ENCODE assay signal across 18 mouse cellular contexts in genomic region chr2:151991446-151991845, GRCm38 (mm10). TPM values are rescaled to one million over a fixed set of nuclear protein-coding genes. Genes with fewer than 3 reads are reported as not detected.
A peak's percentile ranks its signal among the peaks of the same experiment; 100 is the strongest.
DNase-seq lines count a peak whose midpoint lies in the region; ATAC-seq lines count a peak whose summit lies in the region.
"Had no signal": no experiment of that assay in that cellular context is flagged by ENCODE, and none has a peak within 500 bp of the region (broad histone marks: within the 10 kb centered on the region; RNA-seq: fewer than 3 reads in every experiment).

No protein-coding gene starts in this region.

- H3K9me3 ChIP-seq in neural tube, embryonic 12.5 days: no peaks in the 10 kb centered on the region
- H3K9me3 ChIP-seq in hindbrain, embryonic 14.5 days (ENCODE audit: control insufficient read depth, low read length): no peaks in the 10 kb centered on the region
- H3K9me3 ChIP-seq: embryonic facial prominence, embryonic 15.5 days had no signal

- ATAC-seq in neural tube, embryonic 12.5 days (ENCODE audit: low FRiP score, low read depth): peak; percentile 42; the same call in 1 of the 2 replicates
- ATAC-seq in hindbrain, embryonic 14.5 days (ENCODE audit: low FRiP score): 0 out of 2 replicates have a peak, but pooled peaks have one; percentile 34
- ATAC-seq: CD4-positive, CD25-positive, alpha-beta regulatory T cell, adult 4 months; liver, postnatal 0 days had no signal

- H3K27ac ChIP-seq in neural tube, embryonic 12.5 days: no peak overlapping the region
- H3K27ac ChIP-seq in hindbrain, embryonic 14.5 days: peak overlapping the region; percentile 17; the same call in 1 of the 2 replicates
- H3K27ac ChIP-seq: embryonic facial prominence, embryonic 15.5 days had no signal

- DNase-seq in cerebellum, postnatal 10 days: peak; percentile 54 to 62
- no peak for DNase-seq in cerebellum, postnatal 36 days
- DNase-seq in neural tube, embryonic 10.5 days (ENCODE audit: extremely low spot score, low spot score): no peak
- DNase-seq in hindbrain, embryonic 14.5 days (ENCODE audit: low spot score): no peak
- DNase-seq in spleen, postnatal 4 days (ENCODE audit: low spot score in 2 of 2): no peak
- DNase-seq in heart, adult 18-20 months: no peak
- DNase-seq in c-Kit-positive CD71-positive TER-119-positive erythroid progenitor cells, embryonic 14.5 days (ENCODE audit: low spot score): no peak
- DNase-seq: adrenal gland, postnatal 10 days; heart, postnatal 14 days; kidney, postnatal 4 days; liver; liver, postnatal 0 days; right cerebral cortex, postnatal 4 days; thymus, postnatal 25 days had no signal

- H3K4me2 ChIP-seq in neural tube, embryonic 12.5 days (replicated peaks): no peak overlapping the region
- no peak overlapping the region for H3K4me2 ChIP-seq in hindbrain, embryonic 14.5 days (replicated peaks)
- H3K4me2 ChIP-seq: embryonic facial prominence, embryonic 15.5 days; heart, embryonic 11.5 days had no signal

- WGBS in neural tube, embryonic 12.5 days: 27% methylated on average over 5 of the region's 5 CpGs
- 17% methylated on average over 5 of the region's 5 CpGs for WGBS in hindbrain, embryonic 14.5 days

- H3K4me1 ChIP-seq in neural tube, embryonic 12.5 days: peaks cover 21% of the 10 kb centered on the region
- no peaks in the 10 kb centered on the region; the same call in none of the 2 replicates for H3K4me1 ChIP-seq in hindbrain, embryonic 14.5 days (replicated peaks; ENCODE audit: control insufficient read depth, insufficient read depth, low read length)

- peaks cover 14% of the 10 kb centered on the region for H3K27me3 ChIP-seq in neural tube, embryonic 12.5 days (replicated peaks)
- H3K27me3 ChIP-seq in hindbrain, embryonic 14.5 days (ENCODE audit: control insufficient read depth, insufficient read depth, low read length): peaks cover 16% of the 10 kb centered on the region

- H3K36me3 ChIP-seq in neural tube, embryonic 12.5 days: no peaks in the 10 kb centered on the region
- no peaks in the 10 kb centered on the region for H3K36me3 ChIP-seq in hindbrain, embryonic 14.5 days (replicated peaks; ENCODE audit: control insufficient read depth, insufficient read depth)
- H3K36me3 ChIP-seq: embryonic facial prominence, embryonic 15.5 days had no signal

- no peak overlapping the region for H3K9ac ChIP-seq in neural tube, embryonic 12.5 days
- H3K9ac ChIP-seq in hindbrain, embryonic 14.5 days: no peak overlapping the region
- H3K9ac ChIP-seq: embryonic facial prominence, embryonic 15.5 days; liver, postnatal 0 days had no signal

- no peak overlapping the region for H3K4me3 ChIP-seq in neural tube, embryonic 12.5 days
- no peak overlapping the region for H3K4me3 ChIP-seq in hindbrain, embryonic 14.5 days (replicated peaks; ENCODE audit: low read length)
- H3K4me3 ChIP-seq: embryonic facial prominence, embryonic 15.5 days had no signal

RNA-seq across cellular contexts. Expression of gene Slc52a3, which starts 4.9 kb away (rescaled TPM):
- polyA plus RNA-seq in neural tube, embryonic 12.5 days (2016; fragmentation: Nextera tagmentation; extraction: Ambion mirVana): 1.1 and 1.3 TPM in 2 replicates
- 0.73 and 1.4 TPM in 2 replicates for polyA plus RNA-seq in hindbrain, embryonic 14.5 days (2014; fragmentation: Nextera tagmentation; extraction: Ambion mirVana)
- 1 to 10 TPM; 1.6 to 2.9 TPM for total RNA-seq in heart, adult 18-20 months (2021)

RNA-seq across cellular contexts. Expression of gene Fam110a, which starts 11.4 kb away (rescaled TPM):
- polyA plus RNA-seq in neural tube, embryonic 12.5 days (2016; fragmentation: Nextera tagmentation; extraction: Ambion mirVana): 91.5 and 94.3 TPM in 2 replicates
- 39.8 and 42.7 TPM in 2 replicates for polyA plus RNA-seq in hindbrain, embryonic 14.5 days (2014; fragmentation: Nextera tagmentation; extraction: Ambion mirVana)
- total RNA-seq in heart, adult 18-20 months (2021): 1 to 10 TPM; 3.4 to 3.7 TPM

Comparison
In these comparisons a context has a peak if more than half of its experiments do, and no peak if none do; other contexts are left out.
1. DNase-seq: peak in cerebellum, postnatal 10 days (2 of 2); none in cerebellum, postnatal 36 days (0 of 2), neural tube, embryonic 10.5 days (single experiment), hindbrain, embryonic 14.5 days (single experiment), spleen, postnatal 4 days (0 of 2), heart, adult 18-20 months (0 of 2) and c-Kit-positive CD71-positive TER-119-positive erythroid progenitor cells, embryonic 14.5 days (single experiment).